Mouse (Mus musculus): ENCODE measurements around the gene Wnk1. TPM values are rescaled to one million over a fixed set of nuclear protein-coding genes. Genes with fewer than 3 reads are reported as not detected.
A peak's percentile ranks its signal among the peaks of the same experiment; 100 is the strongest.
"Not testable (repeated sequence)": the region's sequence is repeated elsewhere in the genome, so short reads cannot be mapped to it uniquely, and the experiment has no call there.

Wnk1 gene
- 51.4 and 52.4 TPM in 2 replicates for polyA plus RNA-seq (2015; fragmentation: Nextera tagmentation; extraction: Ambion mirVana)

GRCm38 (mm10) chr6:120038366-120039255, at the start of gene Wnk1:
TSS of gene Wnk1 (minus strand) at chr6:120038672.
- peak within 1 kb of the TSS; percentile 98 for H3K27ac ChIP-seq (replicated peaks)
- H3K36me3 ChIP-seq = no peaks in the 10 kb centered on the region
- no peaks in the 10 kb centered on the region for H3K9me3 ChIP-seq (replicated peaks)
- peaks cover 22% of the 10 kb centered on the region for H3K4me1 ChIP-seq
- no peaks in the 10 kb centered on the region for H3K27me3 ChIP-seq (replicated peaks)
- H3K4me3 ChIP-seq (replicated peaks) = peak within 1 kb of the TSS; percentile 94
- H3K9ac ChIP-seq (replicated peaks) = peak within 1 kb of the TSS; percentile 86
- H3K4me2 ChIP-seq = peak within 1 kb of the TSS; percentile 93
- peak; percentile 96 for ATAC-seq (ENCODE audit: low FRiP score)
- WGBS = under 1% methylated on average over 56 of the region's 59 CpGs

GRCm38 (mm10) chr6:120087041-120087440, 48.6 kb upstream of the Wnk1 start:
- not testable (repeated sequence) for H3K9me3 ChIP-seq (replicated peaks); H3K4me3 ChIP-seq (replicated peaks); H3K9ac ChIP-seq (replicated peaks); H3K4me2 ChIP-seq; H3K36me3 ChIP-seq; H3K27ac ChIP-seq (replicated peaks); H3K4me1 ChIP-seq; H3K27me3 ChIP-seq (replicated peaks); ATAC-seq (ENCODE audit: low FRiP score)
- 95% methylated on average over 6 of the region's 8 CpGs for WGBS

GRCm38 (mm10) chr6:120085832-120086231, 47.4 kb upstream of the Wnk1 start:
- no peak overlapping the region for H3K4me2 ChIP-seq
- no peak overlapping the region for H3K9ac ChIP-seq (replicated peaks)
- H3K4me3 ChIP-seq (replicated peaks) = no peak overlapping the region
- H3K27ac ChIP-seq (replicated peaks) = no peak overlapping the region
- H3K4me1 ChIP-seq = no peaks in the 10 kb centered on the region
- 86% methylated on average over 3 of the region's 3 CpGs for WGBS
- no peaks in the 10 kb centered on the region for H3K36me3 ChIP-seq
- H3K9me3 ChIP-seq (replicated peaks) = no peaks in the 10 kb centered on the region
- ATAC-seq (ENCODE audit: low FRiP score) = no peak
- no peaks in the 10 kb centered on the region for H3K27me3 ChIP-seq (replicated peaks)

DNA sequence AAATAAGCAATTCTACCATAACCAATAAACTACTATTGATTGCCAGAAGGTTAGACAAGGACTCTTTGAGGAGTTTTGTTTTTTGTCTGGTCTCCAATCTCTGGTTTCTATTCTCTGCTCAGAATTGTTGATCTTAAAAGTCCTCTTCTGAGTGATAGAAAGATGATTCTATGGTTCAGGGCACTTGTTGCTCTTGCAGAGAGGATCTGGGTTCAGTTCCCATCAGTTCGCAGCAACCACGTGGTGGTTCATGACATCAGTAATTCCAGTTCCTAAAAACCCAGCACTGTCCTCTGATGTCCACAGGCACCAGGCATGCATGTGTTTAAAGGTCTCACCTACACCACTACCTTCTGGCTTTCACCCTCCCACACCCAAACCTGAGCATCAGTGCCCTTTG, 46.5 kb upstream of the Wnk1 start:
- no peak for ATAC-seq (ENCODE audit: low FRiP score)
- no peak overlapping the region for H3K4me2 ChIP-seq
- no peak overlapping the region for H3K27ac ChIP-seq (replicated peaks)
- H3K9ac ChIP-seq (replicated peaks) = no peak overlapping the region
- 94% methylated on average over 2 of the region's 2 CpGs for WGBS
- no peaks in the 10 kb centered on the region for H3K9me3 ChIP-seq (replicated peaks)
- H3K4me1 ChIP-seq = no peaks in the 10 kb centered on the region
- H3K4me3 ChIP-seq (replicated peaks) = no peak overlapping the region
- H3K36me3 ChIP-seq = no peaks in the 10 kb centered on the region
- H3K27me3 ChIP-seq (replicated peaks) = no peaks in the 10 kb centered on the region

DNA sequence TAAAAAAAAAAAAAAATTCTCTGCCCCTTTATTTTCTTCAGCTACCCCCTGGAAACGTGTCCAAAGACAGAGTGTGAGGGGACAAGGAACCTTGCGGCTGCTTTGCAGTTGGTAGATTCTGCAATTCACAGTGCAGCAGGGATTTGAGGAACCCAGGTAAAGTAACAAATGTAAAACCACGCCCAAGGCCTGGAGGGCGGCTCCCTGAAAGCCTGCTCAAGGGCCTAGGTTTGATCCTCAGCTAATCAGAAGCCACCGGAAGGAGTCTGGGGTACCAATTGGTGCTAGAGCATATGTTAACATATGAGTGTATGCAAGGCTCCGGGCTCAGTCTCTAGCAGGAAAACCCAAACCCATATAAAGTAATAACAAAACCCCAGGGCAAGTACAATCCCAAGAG, 45.0 kb upstream of the Wnk1 start:
- Histone ChIP-seq H3K27ac (replicated peaks) (no peak overlapping the region), H3K9me3 (replicated peaks) (no peaks in the 10 kb centered on the region), H3K4me3 (replicated peaks) (no peak overlapping the region), H3K4me2 (no peak overlapping the region), H3K9ac (replicated peaks) (no peak overlapping the region), H3K4me1 (no peaks in the 10 kb centered on the region), H3K27me3 (replicated peaks) (no peaks in the 10 kb centered on the region), H3K36me3 (no peaks in the 10 kb centered on the region)
- ATAC-seq (ENCODE audit: low FRiP score) = no peak
- WGBS = 79% methylated on average over 6 of the region's 6 CpGs

DNA sequence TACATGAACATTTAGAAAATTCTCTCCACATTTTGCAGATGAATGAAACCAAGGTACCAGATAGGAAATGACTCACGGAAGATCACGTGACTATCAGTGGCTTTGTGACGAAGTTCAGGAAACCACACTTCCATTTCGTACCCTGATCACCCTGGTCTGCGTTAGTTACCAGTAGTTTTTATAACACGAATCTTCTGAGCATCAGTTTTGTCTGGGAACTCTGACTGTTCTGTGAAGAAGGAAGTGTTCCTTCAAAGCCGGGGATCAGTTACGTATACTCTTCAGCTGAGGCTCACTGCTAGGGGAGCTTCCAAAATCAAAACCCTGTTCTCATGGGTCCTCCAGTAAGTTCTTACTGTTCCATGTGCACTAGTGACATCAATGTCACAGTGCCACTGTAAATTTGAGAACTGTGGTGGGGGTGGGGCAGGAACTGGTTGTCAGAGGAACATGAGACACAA, 44.5 kb upstream of the Wnk1 start:
- Histone ChIP-seq H3K27me3 (replicated peaks) (no peaks in the 10 kb centered on the region), H3K9ac (replicated peaks) (no peak overlapping the region), H3K36me3 (no peaks in the 10 kb centered on the region), H3K9me3 (replicated peaks) (no peaks in the 10 kb centered on the region), H3K4me1 (no peaks in the 10 kb centered on the region), H3K4me3 (replicated peaks) (no peak overlapping the region), H3K27ac (replicated peaks) (no peak overlapping the region), H3K4me2 (no peak overlapping the region)
- WGBS = 90% methylated on average over 8 of the region's 8 CpGs
- no peak for ATAC-seq (ENCODE audit: low FRiP score)

GRCm38 (mm10) chr6:120082251-120082950, 43.9 kb upstream of the Wnk1 start:
- Histone ChIP-seq H3K9me3 (replicated peaks) (no peaks in the 10 kb centered on the region), H3K4me3 (replicated peaks) (no peak overlapping the region), H3K4me1 (no peaks in the 10 kb centered on the region), H3K9ac (replicated peaks) (no peak overlapping the region), H3K27me3 (replicated peaks) (no peaks in the 10 kb centered on the region), H3K27ac (replicated peaks) (no peak overlapping the region), H3K36me3 (no peaks in the 10 kb centered on the region), H3K4me2 (no peak overlapping the region)
- no peak for ATAC-seq (ENCODE audit: low FRiP score)
- WGBS = 95% methylated on average over 6 of the region's 6 CpGs

- ATAC-seq (ENCODE audit: low FRiP score) = no peak
- Histone ChIP-seq H3K36me3 (no peaks in the 10 kb centered on the region), H3K9ac (replicated peaks) (no peak overlapping the region), H3K27ac (replicated peaks) (no peak overlapping the region), H3K4me1 (no peaks in the 10 kb centered on the region), H3K27me3 (replicated peaks) (no peaks in the 10 kb centered on the region), H3K9me3 (replicated peaks) (no peaks in the 10 kb centered on the region), H3K4me2 (no peak overlapping the region), H3K4me3 (replicated peaks) (no peak overlapping the region)
- WGBS = 78% methylated on average over 4 of the region's 4 CpGs
These were observed 43.0 kb upstream of the Wnk1 start for GRCm38 (mm10) chr6:120081516-120081915.

- Histone ChIP-seq H3K27ac (replicated peaks) (no peak overlapping the region), H3K4me3 (replicated peaks) (no peak overlapping the region), H3K9me3 (replicated peaks) (no peaks in the 10 kb centered on the region), H3K27me3 (replicated peaks) (no peaks in the 10 kb centered on the region), H3K36me3 (no peaks in the 10 kb centered on the region), H3K9ac (replicated peaks) (no peak overlapping the region), H3K4me2 (no peak overlapping the region), H3K4me1 (no peaks in the 10 kb centered on the region)
- ATAC-seq (ENCODE audit: low FRiP score) = no peak
- WGBS = 87% methylated on average over 10 of the region's 10 CpGs
These were observed 41.1 kb upstream of the Wnk1 start for GRCm38 (mm10) chr6:120079547-120079946.

GRCm38 (mm10) chr6:120076619-120077450, 38.4 kb upstream of the Wnk1 start:
- WGBS = 86% methylated on average over 6 of the region's 6 CpGs

DNA sequence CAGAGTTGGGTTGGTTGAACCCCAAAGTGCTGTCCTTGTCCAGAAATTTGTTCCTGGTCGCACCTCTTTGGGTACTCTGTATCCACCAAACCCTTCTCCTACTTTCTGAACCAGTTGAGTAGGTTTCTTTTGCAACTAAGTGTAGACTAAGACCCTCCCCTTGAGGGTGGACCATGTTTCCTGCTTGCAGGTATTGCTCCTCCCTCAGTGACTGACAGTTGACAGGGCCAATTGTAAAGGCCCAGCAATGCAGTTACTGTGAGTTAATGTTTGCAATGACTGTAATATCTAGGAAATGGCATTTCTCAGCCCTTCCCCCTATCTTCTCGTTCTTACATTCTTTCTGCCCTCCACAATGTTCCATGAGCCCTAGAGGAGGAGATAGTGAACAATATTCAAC, 34.2 kb upstream of the Wnk1 start:
- WGBS = 92% methylated on average over 2 of the region's 2 CpGs
- ATAC-seq (ENCODE audit: low FRiP score) = no peak
- H3K4me3 ChIP-seq (replicated peaks) = no peak overlapping the region
- no peaks in the 10 kb centered on the region for H3K36me3 ChIP-seq
- H3K9me3 ChIP-seq (replicated peaks) = 0 out of 2 replicates have a peak, but pooled peaks cover 3% of the 10 kb centered on the region
- H3K27me3 ChIP-seq (replicated peaks) = no peaks in the 10 kb centered on the region
- H3K9ac ChIP-seq (replicated peaks) = no peak overlapping the region
- H3K27ac ChIP-seq (replicated peaks) = no peak overlapping the region
- H3K4me2 ChIP-seq = no peak overlapping the region
- H3K4me1 ChIP-seq = no peaks in the 10 kb centered on the region

More at GRCm38 (mm10) chr6:120076619-120077450, 38.4 kb upstream of the Wnk1 start:
- no peak overlapping the region for H3K4me2 ChIP-seq
- ATAC-seq (ENCODE audit: low FRiP score) = no peak
- H3K27ac ChIP-seq (replicated peaks) = no peak overlapping the region
- H3K9ac ChIP-seq (replicated peaks) = no peak overlapping the region
- no peaks in the 10 kb centered on the region for H3K27me3 ChIP-seq (replicated peaks)
- H3K36me3 ChIP-seq = no peaks in the 10 kb centered on the region
- H3K4me1 ChIP-seq = no peaks in the 10 kb centered on the region
- H3K4me3 ChIP-seq (replicated peaks) = no peak overlapping the region
- H3K9me3 ChIP-seq (replicated peaks) = no peaks in the 10 kb centered on the region

Measured in neural tube, embryonic 15.5 days (tissue).